8 mouse cellular contexts compared by ENCODE assay signal in genomic region chr1:170111651-170112226, GRCm38 (mm10). TPM values are rescaled to one million over a fixed set of nuclear protein-coding genes. Genes with fewer than 3 reads are reported as not detected.
A peak's percentile ranks its signal among the peaks of the same experiment; 100 is the strongest.
DNase-seq lines count a peak whose midpoint lies in the region; ATAC-seq lines count a peak whose summit lies in the region.
"Had no signal": no experiment of that assay in that cellular context is flagged by ENCODE, and none has a peak within 500 bp of the region (broad histone marks: within the 10 kb centered on the region; RNA-seq: fewer than 3 reads in every experiment).

No protein-coding gene starts in this region.

- no peaks in the 10 kb centered on the region for H3K9me3 ChIP-seq in limb, embryonic 13.5 days

- peak; percentile 7 for DNase-seq in kidney, postnatal 10 days
- DNase-seq in kidney, postnatal 14 days: no peak
- DNase-seq in brain, adult 2 months (ENCODE audit: low read depth, low spot score): peak; percentile 61
- peak; percentile 68 for DNase-seq in cerebellum, adult 9-11 months
- DNase-seq in left cerebral cortex, postnatal 36 days (ENCODE audit: low spot score in 2 of 2): no peak
- DNase-seq: kidney, adult 2 months had no signal

- 0 out of 2 replicates have a peak, but pooled peaks cover under 1% of the 10 kb centered on the region for H3K36me3 ChIP-seq in limb, embryonic 13.5 days

- WGBS in limb, embryonic 13.5 days: 77% methylated on average over 16 of the region's 16 CpGs

- no peak for ATAC-seq in limb, embryonic 13.5 days (ENCODE audit: low FRiP score, low read depth)
- ATAC-seq in monocyte, adult 5-6 weeks (replicated peaks; ENCODE audit: insufficient number of reproducible peaks, low FRiP score, low TSS enrichment, poor library complexity, severe bottlenecking): no peak

- 0 out of 2 replicates have a peak overlapping the region, but pooled peaks have one; percentile 19 for H3K9ac ChIP-seq in limb, embryonic 13.5 days

- peak overlapping the region; percentile 63; the same call in 1 of the 2 replicates for H3K4me3 ChIP-seq in limb, embryonic 13.5 days

- H3K27me3 ChIP-seq in limb, embryonic 13.5 days: no peaks in the 10 kb centered on the region

- H3K27ac ChIP-seq in limb, embryonic 13.5 days: peak overlapping the region; percentile 100

- peaks cover 43% of the 10 kb centered on the region for H3K4me1 ChIP-seq in limb, embryonic 13.5 days

- intact Hi-C loops in left cerebral cortex, postnatal 36 days (cut with DNase I): no loop called here

- peak overlapping the region; percentile 80 for H3K4me2 ChIP-seq in limb, embryonic 13.5 days (replicated peaks)

RNA-seq across cellular contexts. Expression of gene Ddr2, which starts 1.2 kb away (rescaled TPM):
- polyA plus RNA-seq in limb, embryonic 13.5 days (2015; fragmentation: Nextera tagmentation; extraction: Ambion mirVana): 115 and 122 TPM in 2 replicates
- total RNA-seq in left cerebral cortex, postnatal 36 days (2021): 1 to 10 TPM; 3.3 to 6.7 TPM
- total RNA-seq in monocyte, adult 5-6 weeks (2017): not detected in 3 replicates

Comparison
In these comparisons a context has a peak if more than half of its experiments do, and no peak if none do; other contexts are left out.
1. DNase-seq: peak in kidney, postnatal 10 days (single experiment), brain, adult 2 months (single experiment) and cerebellum, adult 9-11 months (single experiment); none in kidney, postnatal 14 days (single experiment) and left cerebral cortex, postnatal 36 days (0 of 2).